Mouse (Mus musculus): ENCODE measurements at regions not wholly inside any gene's neighbourhood (a gene's known extent, or its start where the extent isn't known, plus 50 kb on each side); places are given as distances from the start of the nearest gene placed in this dataset.
"Not testable (repeated sequence)": the region's sequence is repeated elsewhere in the genome, so short reads cannot be mapped to it uniquely, and the experiment has no call there.

DNA sequence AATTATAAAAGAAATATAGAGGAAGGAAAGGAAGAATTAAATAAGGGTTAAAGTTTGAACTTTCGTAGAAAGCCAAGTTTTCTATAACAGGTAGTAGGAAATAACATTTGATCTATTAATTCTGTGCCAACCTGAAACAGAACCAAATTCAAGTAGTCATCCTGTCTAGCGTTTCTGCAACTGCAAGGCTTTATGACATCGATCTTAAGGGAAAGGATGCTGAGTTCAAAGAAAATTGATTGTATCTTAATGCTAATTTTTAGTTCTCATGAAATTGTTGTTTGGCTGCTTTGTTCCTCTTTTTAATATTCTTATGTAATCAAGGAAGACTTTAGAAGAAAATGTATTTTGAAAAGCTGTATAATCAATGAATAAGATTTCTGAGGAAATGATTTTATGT is 334.9 kb upstream of the Ngly1 start:
- no peak overlapping the region for H3K4me2 ChIP-seq (ENCODE audit: low read depth, low read length)
- H3K27me3 ChIP-seq (ENCODE audit: control insufficient read depth, insufficient read depth, low read length), result no peaks in the 10 kb centered on the region
- H3K9me3 ChIP-seq (replicated peaks; ENCODE audit: control insufficient read depth, low read length), result no peaks in the 10 kb centered on the region
- H3K4me3 ChIP-seq (ENCODE audit: low read depth, low read length), result no peak overlapping the region
- no peak for DNase-seq (ENCODE audit: low spot score)
- no peak overlapping the region for H3K27ac ChIP-seq (ENCODE audit: low read depth)
- H3K9ac ChIP-seq (replicated peaks; ENCODE audit: low read depth, low read length), result no peak overlapping the region
- no peak for TF ChIP-seq EP300 (IDR thresholded peaks at IDR 0.05; ENCODE audit: low read depth)
- no peak for TF ChIP-seq CTCF (IDR thresholded peaks at IDR 0.05; ENCODE audit: low read depth)
- ATAC-seq (ENCODE audit: insufficient read depth, low read depth), result no peak
- H3K36me3 ChIP-seq (replicated peaks; ENCODE audit: control insufficient read depth, insufficient read depth, low read length), result no peaks in the 10 kb centered on the region
- H3K4me1 ChIP-seq (ENCODE audit: control insufficient read depth, insufficient read depth), result no peaks in the 10 kb centered on the region
- 69% methylated on average over 3 of the region's 3 CpGs for WGBS

DNA sequence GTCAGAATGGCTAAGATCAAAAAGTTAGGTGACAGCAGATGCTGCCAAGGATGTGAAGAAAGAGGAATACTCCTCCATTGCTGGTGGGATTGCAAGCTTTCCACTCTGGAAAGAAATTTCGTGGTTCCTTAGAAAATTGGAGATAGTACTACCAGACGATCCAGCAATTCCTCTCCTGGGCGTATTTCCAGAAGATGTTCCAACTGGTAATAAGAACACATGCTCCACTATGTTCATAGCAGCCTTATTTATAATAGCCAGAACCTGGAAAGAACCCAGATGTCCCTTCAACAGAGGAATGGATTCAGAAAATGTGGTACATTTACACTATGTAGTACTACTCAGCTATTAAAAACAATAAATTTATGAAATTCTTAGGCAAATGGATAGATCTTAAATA is 324.4 kb upstream of the Ngly1 start:
- not testable (repeated sequence) for H3K4me2 ChIP-seq (ENCODE audit: low read depth, low read length); H3K27ac ChIP-seq (ENCODE audit: low read depth); H3K4me3 ChIP-seq (ENCODE audit: low read depth, low read length); H3K9ac ChIP-seq (replicated peaks; ENCODE audit: low read depth, low read length); H3K27me3 ChIP-seq (ENCODE audit: control insufficient read depth, insufficient read depth, low read length); H3K4me1 ChIP-seq (ENCODE audit: control insufficient read depth, insufficient read depth); DNase-seq (ENCODE audit: low spot score); H3K36me3 ChIP-seq (replicated peaks; ENCODE audit: control insufficient read depth, insufficient read depth, low read length); ATAC-seq (ENCODE audit: insufficient read depth, low read depth); H3K9me3 ChIP-seq (replicated peaks; ENCODE audit: control insufficient read depth, low read length)
- 65% methylated on average over 3 of the region's 3 CpGs for WGBS

DNA sequence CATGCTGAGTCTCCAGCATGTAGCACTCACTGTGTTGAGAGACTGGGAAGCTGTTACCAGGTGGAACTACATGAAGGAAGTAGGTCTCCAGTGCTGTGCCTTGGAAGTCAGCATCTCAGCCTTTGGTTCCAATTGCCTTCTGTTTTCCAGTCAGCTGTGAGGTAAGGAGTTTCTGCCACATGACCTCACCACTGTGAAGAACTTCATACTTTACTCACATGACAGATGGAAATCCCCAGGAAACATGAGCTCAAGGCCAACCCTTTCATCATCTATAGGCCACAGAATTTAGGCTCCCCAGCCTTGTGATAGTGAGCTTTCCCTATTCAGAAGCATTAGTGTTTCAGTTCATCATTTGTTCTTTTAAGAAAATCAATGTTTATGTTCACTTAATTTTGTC is 314.4 kb upstream of the Ngly1 start:
- TF ChIP-seq EP300 (IDR thresholded peaks at IDR 0.05; ENCODE audit: low read depth) (no peak), CTCF (IDR thresholded peaks at IDR 0.05; ENCODE audit: low read depth) (no peak)
- Histone ChIP-seq H3K4me3 (ENCODE audit: low read depth, low read length) (no peak overlapping the region), H3K4me2 (ENCODE audit: low read depth, low read length) (no peak overlapping the region), H3K9me3 (replicated peaks; ENCODE audit: control insufficient read depth, low read length) (no peaks in the 10 kb centered on the region), H3K9ac (replicated peaks; ENCODE audit: low read depth, low read length) (no peak overlapping the region), H3K4me1 (ENCODE audit: control insufficient read depth, insufficient read depth) (no peaks in the 10 kb centered on the region), H3K36me3 (replicated peaks; ENCODE audit: control insufficient read depth, insufficient read depth, low read length) (no peaks in the 10 kb centered on the region), H3K27ac (ENCODE audit: low read depth) (no peak overlapping the region), H3K27me3 (ENCODE audit: control insufficient read depth, insufficient read depth, low read length) (no peaks in the 10 kb centered on the region)
- no peak for DNase-seq (ENCODE audit: low spot score)
- no peak for ATAC-seq (ENCODE audit: insufficient read depth, low read depth)

DNA sequence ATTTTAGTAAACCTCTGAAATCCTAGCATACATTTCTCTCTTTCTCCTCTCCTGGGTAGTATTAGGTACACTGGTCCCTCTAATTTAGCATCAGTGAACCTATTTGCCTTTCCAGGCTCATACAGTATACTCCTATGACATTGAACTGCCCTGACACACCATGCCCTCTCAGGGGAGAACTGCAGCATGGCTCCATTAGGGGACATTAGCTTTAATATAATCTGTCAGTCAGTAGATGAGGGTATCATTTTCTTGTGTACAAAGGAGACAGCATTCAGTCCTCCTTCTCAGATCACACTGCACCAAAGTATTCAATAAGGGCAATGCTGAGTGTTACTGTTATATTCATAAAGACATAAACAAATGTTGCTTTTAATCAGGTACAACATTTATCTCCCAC is 278.8 kb upstream of the Ngly1 start:
- no peak overlapping the region for H3K4me3 ChIP-seq (ENCODE audit: low read depth, low read length)
- no peak overlapping the region for H3K9ac ChIP-seq (replicated peaks; ENCODE audit: low read depth, low read length)
- H3K4me2 ChIP-seq (ENCODE audit: low read depth, low read length), result no peak overlapping the region
- no peaks in the 10 kb centered on the region for H3K27me3 ChIP-seq (ENCODE audit: control insufficient read depth, insufficient read depth, low read length)
- 0 out of 2 replicates have a peak, but pooled peaks cover 4% of the 10 kb centered on the region for H3K9me3 ChIP-seq (replicated peaks; ENCODE audit: control insufficient read depth, low read length)
- TF ChIP-seq EP300 (IDR thresholded peaks at IDR 0.05; ENCODE audit: low read depth) (no peak), CTCF (IDR thresholded peaks at IDR 0.05; ENCODE audit: low read depth) (no peak)
- no peak for ATAC-seq (ENCODE audit: insufficient read depth, low read depth)
- H3K4me1 ChIP-seq (ENCODE audit: control insufficient read depth, insufficient read depth), result no peaks in the 10 kb centered on the region
- H3K27ac ChIP-seq (ENCODE audit: low read depth), result no peak overlapping the region
- H3K36me3 ChIP-seq (replicated peaks; ENCODE audit: control insufficient read depth, insufficient read depth, low read length), result no peaks in the 10 kb centered on the region
- DNase-seq (ENCODE audit: low spot score), result no peak

DNA sequence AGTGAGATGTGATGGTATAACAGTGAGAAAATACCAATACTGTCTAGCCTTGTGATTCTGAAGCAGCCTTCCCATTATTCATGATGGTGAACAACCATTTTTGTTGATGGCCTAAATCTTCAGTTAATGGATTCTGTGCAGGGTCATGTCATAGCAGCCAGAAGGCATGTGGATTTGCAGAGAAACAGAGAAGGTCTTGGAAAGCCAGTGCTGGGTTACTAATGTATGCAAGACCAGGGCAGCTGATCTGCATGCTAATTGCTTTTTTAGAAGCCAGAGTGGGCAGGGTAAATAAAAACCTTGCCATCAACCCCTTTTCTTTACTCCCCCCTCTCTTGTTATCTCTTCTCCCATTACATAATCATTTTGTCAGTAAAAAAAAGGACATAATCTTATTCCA is 278.3 kb upstream of the Ngly1 start:
- no peak for ATAC-seq (ENCODE audit: insufficient read depth, low read depth)
- no peak for TF ChIP-seq CTCF (IDR thresholded peaks at IDR 0.05; ENCODE audit: low read depth)
- TF ChIP-seq EP300 (IDR thresholded peaks at IDR 0.05; ENCODE audit: low read depth), result no peak

DNA sequence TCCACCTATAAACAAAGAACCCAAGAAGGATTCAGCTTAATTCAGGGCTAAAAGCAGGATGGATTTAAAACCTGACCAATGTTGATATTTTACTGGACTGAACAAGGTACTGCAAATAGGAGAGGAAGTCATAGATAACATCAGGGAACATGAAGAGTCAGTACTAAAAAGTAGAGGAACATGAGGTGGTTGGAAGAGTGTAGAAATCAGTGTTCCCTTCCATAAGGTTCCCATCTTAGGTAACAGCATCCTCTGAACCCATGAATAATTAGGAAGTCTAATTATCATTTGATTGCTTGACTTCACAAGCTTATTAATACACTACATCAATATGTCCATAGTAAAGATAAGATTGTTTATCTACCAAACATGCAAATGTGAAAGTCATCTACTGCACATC is 277.8 kb upstream of the Ngly1 start:
- DNase-seq (ENCODE audit: low spot score), result no peak
- Histone ChIP-seq H3K27me3 (ENCODE audit: control insufficient read depth, insufficient read depth, low read length) (no peaks in the 10 kb centered on the region), H3K9ac (replicated peaks; ENCODE audit: low read depth, low read length) (no peak overlapping the region), H3K9me3 (replicated peaks; ENCODE audit: control insufficient read depth, low read length) (0 out of 2 replicates have a peak, but pooled peaks cover 4% of the 10 kb centered on the region), H3K27ac (ENCODE audit: low read depth) (no peak overlapping the region), H3K36me3 (replicated peaks; ENCODE audit: control insufficient read depth, insufficient read depth, low read length) (no peaks in the 10 kb centered on the region), H3K4me1 (ENCODE audit: control insufficient read depth, insufficient read depth) (no peaks in the 10 kb centered on the region), H3K4me3 (ENCODE audit: low read depth, low read length) (no peak overlapping the region), H3K4me2 (ENCODE audit: low read depth, low read length) (no peak overlapping the region)
- TF ChIP-seq CTCF (IDR thresholded peaks at IDR 0.05; ENCODE audit: low read depth), result no peak
- TF ChIP-seq EP300 (IDR thresholded peaks at IDR 0.05; ENCODE audit: low read depth), result no peak
- no peak for ATAC-seq (ENCODE audit: insufficient read depth, low read depth)

More for the DNA sequence above, 278.3 kb upstream of the Ngly1 start:
- H3K4me3 ChIP-seq (ENCODE audit: low read depth, low read length), result no peak overlapping the region
- no peak overlapping the region for H3K27ac ChIP-seq (ENCODE audit: low read depth)
- DNase-seq (ENCODE audit: low spot score), result no peak
- H3K9me3 ChIP-seq (replicated peaks; ENCODE audit: control insufficient read depth, low read length), result 0 out of 2 replicates have a peak, but pooled peaks cover 4% of the 10 kb centered on the region
- no peaks in the 10 kb centered on the region for H3K27me3 ChIP-seq (ENCODE audit: control insufficient read depth, insufficient read depth, low read length)
- no peaks in the 10 kb centered on the region for H3K4me1 ChIP-seq (ENCODE audit: control insufficient read depth, insufficient read depth)
- H3K36me3 ChIP-seq (replicated peaks; ENCODE audit: control insufficient read depth, insufficient read depth, low read length), result no peaks in the 10 kb centered on the region
- H3K4me2 ChIP-seq (ENCODE audit: low read depth, low read length), result no peak overlapping the region
- H3K9ac ChIP-seq (replicated peaks; ENCODE audit: low read depth, low read length), result no peak overlapping the region
